Mouse (Mus musculus): ENCODE measurements around the gene Ube2s. TPM values are rescaled to one million over a fixed set of nuclear protein-coding genes. Genes with fewer than 3 reads are reported as not detected.

Gene Ube2s
- total and polyA plus RNA-seq, 3 experiments = 341 to 740 TPM; not detected in 1

DNA sequence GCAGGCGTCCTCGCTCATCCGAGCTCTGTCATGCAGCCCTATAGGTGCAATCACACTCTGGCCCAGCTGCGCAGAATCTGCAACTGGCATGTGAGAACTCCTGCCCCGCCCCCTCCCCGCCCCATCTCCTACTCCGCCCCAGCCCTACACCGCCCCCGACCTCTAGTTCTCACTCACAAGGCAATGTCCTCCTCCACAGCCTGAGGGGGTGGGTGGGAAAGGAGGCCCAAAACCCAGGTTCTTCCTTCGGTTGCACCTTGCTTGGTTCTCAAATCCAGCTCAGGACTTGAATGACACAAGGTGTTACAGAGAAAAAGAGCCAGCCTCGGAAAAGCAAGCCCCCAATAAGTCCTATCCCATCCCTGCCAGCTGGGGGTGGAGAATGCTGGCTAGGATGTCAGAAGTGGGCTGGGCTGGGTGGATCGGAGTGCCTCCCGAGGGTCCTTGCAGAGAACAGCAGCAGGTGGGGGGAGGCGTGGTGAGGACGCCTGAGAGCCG lies 30.3 kb upstream of the Ube2s start (continued):
- TF ChIP-seq MAFK (IDR thresholded peaks at IDR 0.05; ENCODE audit: borderline replicate concordance, low read depth, low read length) = no peak
- peak; percentile 47; the same call in 1 of the 2 replicates for TF ChIP-seq MAZ (IDR thresholded peaks at IDR 0.05; ENCODE audit: low read depth, low read length)
- no peak for TF ChIP-seq ZMIZ1 (IDR thresholded peaks at IDR 0.05; ENCODE audit: low read depth, low read length)
- no peak for TF ChIP-seq ZC3H11A (IDR thresholded peaks at IDR 0.05; ENCODE audit: low read depth, low read length)
- no peak for TF ChIP-seq ZKSCAN1 (IDR thresholded peaks at IDR 0.05; ENCODE audit: low read depth, low read length)
- TF ChIP-seq RCOR1 (IDR thresholded peaks at IDR 0.05; ENCODE audit: low read depth, low read length) = no peak
- no peak for TF ChIP-seq JUND (IDR thresholded peaks at IDR 0.05; ENCODE audit: low read depth, low read length)
- TF ChIP-seq SIN3A (IDR thresholded peaks at IDR 0.05; ENCODE audit: low read length) = no peak; the same call in 1 of the 2 replicates
- TF ChIP-seq MEF2A (IDR thresholded peaks at IDR 0.05; ENCODE audit: extremely low read depth, insufficient replicate concordance, low read depth, low read length, poor library complexity, severe bottlenecking) = no peak
- TF ChIP-seq ZNF384 (IDR thresholded peaks at IDR 0.05; ENCODE audit: low read depth, low read length) = no peak

DNA sequence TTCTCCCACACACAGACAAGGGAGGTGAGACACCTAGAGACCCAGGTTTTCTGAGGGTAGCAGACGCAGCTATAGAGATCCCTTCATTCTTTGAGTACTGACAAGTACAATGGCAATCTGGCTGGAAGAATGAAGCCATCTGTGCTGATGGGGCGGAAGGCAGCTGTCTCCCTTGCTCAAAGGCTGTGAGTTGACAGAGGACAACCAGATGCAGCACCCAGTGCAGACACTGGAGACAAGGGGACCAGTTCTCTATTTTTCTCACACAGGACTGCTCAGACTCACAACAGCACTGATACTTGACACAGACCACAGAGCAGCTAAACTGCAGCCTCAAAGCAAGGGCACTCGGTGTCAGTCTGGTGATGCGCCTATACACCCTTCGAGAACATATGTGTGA lies 29.7 kb upstream of the Ube2s start:
- H3K4me1 ChIP-seq (ENCODE audit: control insufficient read depth in 1 of 2, insufficient read depth in 2 of 2, low read length in 2 of 2) = no peaks in the 10 kb centered on the region
- TF ChIP-seq MAFK (IDR thresholded peaks at IDR 0.05; ENCODE audit: borderline replicate concordance, low read depth, low read length) = no peak
- TF ChIP-seq MYC (IDR thresholded peaks at IDR 0.05; ENCODE audit: low read depth, low read length) = no peak
- no peak for TF ChIP-seq JUND (IDR thresholded peaks at IDR 0.05; ENCODE audit: low read depth, low read length)
- H3K4me3 ChIP-seq (ENCODE audit: control insufficient read depth in 1 of 2, insufficient read depth in 1 of 2, low read depth in 2 of 2, low read length in 2 of 2) = no peak overlapping the region
- DNase-seq (ENCODE audit: low read depth, low spot score) = no peak
- no peaks in the 10 kb centered on the region for H3K36me3 ChIP-seq (ENCODE audit: control insufficient read depth in 1 of 2, insufficient read depth in 2 of 2, low read length in 2 of 2)
- H3K9me3 ChIP-seq (replicated peaks; ENCODE audit: insufficient read depth, low read length) = no peaks in the 10 kb centered on the region
- no peaks in the 10 kb centered on the region for H3K27me3 ChIP-seq (ENCODE audit: control insufficient read depth in 1 of 2, insufficient read depth in 2 of 2, low read length in 2 of 2)
- H3K79me2 ChIP-seq (ENCODE audit: control insufficient read depth, insufficient read depth, low read length, poor library complexity) = no peaks in the 10 kb centered on the region
- no peak overlapping the region for H3K27ac ChIP-seq (ENCODE audit: control insufficient read depth, low read depth, low read length)
- no peak overlapping the region for H3K9ac ChIP-seq (ENCODE audit: control insufficient read depth, low read depth, low read length, poor library complexity, severe bottlenecking)

DNA sequence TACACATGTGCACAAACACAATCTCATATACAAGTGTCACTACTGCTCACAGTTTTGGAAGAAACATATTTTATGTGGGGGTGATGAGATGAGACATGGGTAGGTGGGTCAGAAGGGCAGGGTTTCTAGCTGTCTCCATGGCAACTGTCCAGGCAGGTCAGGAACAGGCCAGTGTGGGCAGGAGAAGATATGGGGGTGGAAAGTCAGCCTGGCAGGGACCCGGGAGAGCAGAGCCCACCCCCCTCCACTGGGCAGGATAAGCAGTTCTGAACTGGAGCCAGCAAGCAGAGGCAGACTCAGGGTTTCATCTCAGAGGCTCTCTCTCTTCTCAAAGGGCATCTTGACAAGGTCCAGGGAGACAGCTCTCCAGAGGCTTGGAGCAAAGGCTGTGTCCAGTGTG lies 25.2 kb upstream of the Ube2s start:
- Histone ChIP-seq H3K36me3 (ENCODE audit: control insufficient read depth in 1 of 2, insufficient read depth in 2 of 2, low read length in 2 of 2) (no peaks in the 10 kb centered on the region), H3K27ac (ENCODE audit: control insufficient read depth, low read depth, low read length) (no peak overlapping the region), H3K79me2 (ENCODE audit: control insufficient read depth, insufficient read depth, low read length, poor library complexity) (no peaks in the 10 kb centered on the region), H3K9me3 (replicated peaks; ENCODE audit: insufficient read depth, low read length) (no peaks in the 10 kb centered on the region), H3K27me3 (ENCODE audit: control insufficient read depth in 1 of 2, insufficient read depth in 2 of 2, low read length in 2 of 2) (no peaks in the 10 kb centered on the region; a peak in 2 of 4 replicates), H3K9ac (ENCODE audit: control insufficient read depth, low read depth, low read length, poor library complexity, severe bottlenecking) (no peak overlapping the region), H3K4me3 (ENCODE audit: control insufficient read depth in 1 of 2, insufficient read depth in 1 of 2, low read depth in 2 of 2, low read length in 2 of 2) (no peak overlapping the region), H3K4me1 (ENCODE audit: control insufficient read depth in 1 of 2, insufficient read depth in 2 of 2, low read length in 2 of 2) (no peaks in the 10 kb centered on the region)
- no peak for DNase-seq (ENCODE audit: low read depth, low spot score)
- TF ChIP-seq SIN3A (IDR thresholded peaks at IDR 0.05; ENCODE audit: low read length) = no peak

DNA sequence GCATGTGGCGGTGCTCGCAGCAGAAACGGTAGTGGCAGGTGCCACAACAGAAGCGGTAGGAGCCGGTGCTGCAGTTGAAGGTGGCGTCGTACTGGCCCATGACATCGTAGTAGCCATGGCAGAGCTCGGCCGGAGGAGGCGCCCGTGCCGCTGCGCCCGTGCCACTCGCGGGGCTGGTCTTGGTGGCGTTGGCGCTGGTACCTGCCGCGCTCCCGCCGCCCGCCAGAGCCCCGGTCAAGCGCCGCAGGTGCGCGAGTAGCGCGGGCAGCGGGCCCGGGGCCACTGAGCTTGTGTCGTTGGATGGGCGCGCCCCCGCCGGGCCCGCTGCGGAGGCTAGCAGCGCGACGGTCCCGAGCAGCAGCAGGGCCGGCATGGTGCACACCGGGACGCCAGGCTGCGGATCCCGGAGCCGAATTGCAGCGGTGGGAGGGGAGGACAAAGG lies 24.0 kb upstream of the Ube2s start:
- no peaks in the 10 kb centered on the region for H3K79me2 ChIP-seq (ENCODE audit: control insufficient read depth, insufficient read depth, low read length, poor library complexity)
- TF ChIP-seq KAT2A (conservative IDR thresholded peaks at IDR 0.05; ENCODE audit: low read depth, low read length) (no peak), E2F4 (IDR thresholded peaks at IDR 0.05; ENCODE audit: borderline replicate concordance, low read depth, low read length) (no peak), NRF1 (IDR thresholded peaks at IDR 0.05; ENCODE audit: insufficient read depth, low read depth, low read length, poor library complexity, severe bottlenecking) (no peak), TCF12 (IDR thresholded peaks at IDR 0.05; ENCODE audit: low read depth, low read length) (no peak), SMC3 (IDR thresholded peaks at IDR 0.05; ENCODE audit: low read depth, low read length) (no peak), RCOR1 (IDR thresholded peaks at IDR 0.05; ENCODE audit: low read depth, low read length) (no peak), CHD1 (IDR thresholded peaks at IDR 0.05; ENCODE audit: low read depth, low read length) (no peak), EP300 (IDR thresholded peaks at IDR 0.05; ENCODE audit: low read depth in 1 of 2, low read length in 2 of 2) (no peak), MAX (IDR thresholded peaks at IDR 0.05; ENCODE audit: low read length) (no peak), MEF2A (IDR thresholded peaks at IDR 0.05; ENCODE audit: extremely low read depth, insufficient replicate concordance, low read depth, low read length, poor library complexity, severe bottlenecking) (no peak)
- H3K4me1 ChIP-seq (ENCODE audit: control insufficient read depth in 1 of 2, insufficient read depth in 2 of 2, low read length in 2 of 2) = no peaks in the 10 kb centered on the region
- H3K4me3 ChIP-seq (ENCODE audit: control insufficient read depth in 1 of 2, insufficient read depth in 1 of 2, low read depth in 2 of 2, low read length in 2 of 2) = no peak overlapping the region
- no peaks in the 10 kb centered on the region for H3K36me3 ChIP-seq (ENCODE audit: control insufficient read depth in 1 of 2, insufficient read depth in 2 of 2, low read length in 2 of 2)
- DNase-seq (ENCODE audit: low read depth, low spot score) = no peak
- no peaks in the 10 kb centered on the region for H3K9me3 ChIP-seq (replicated peaks; ENCODE audit: insufficient read depth, low read length)
- H3K27ac ChIP-seq (ENCODE audit: control insufficient read depth, low read depth, low read length) = no peak overlapping the region
- no peaks in the 10 kb centered on the region; a peak in 2 of 4 replicates for H3K27me3 ChIP-seq (ENCODE audit: control insufficient read depth in 1 of 2, insufficient read depth in 2 of 2, low read length in 2 of 2)
- no peak overlapping the region for H3K9ac ChIP-seq (ENCODE audit: control insufficient read depth, low read depth, low read length, poor library complexity, severe bottlenecking)

Measured in MEL (cell line).